ENCODE assay signal across 11 mouse cellular contexts in the genomic region with DNA sequence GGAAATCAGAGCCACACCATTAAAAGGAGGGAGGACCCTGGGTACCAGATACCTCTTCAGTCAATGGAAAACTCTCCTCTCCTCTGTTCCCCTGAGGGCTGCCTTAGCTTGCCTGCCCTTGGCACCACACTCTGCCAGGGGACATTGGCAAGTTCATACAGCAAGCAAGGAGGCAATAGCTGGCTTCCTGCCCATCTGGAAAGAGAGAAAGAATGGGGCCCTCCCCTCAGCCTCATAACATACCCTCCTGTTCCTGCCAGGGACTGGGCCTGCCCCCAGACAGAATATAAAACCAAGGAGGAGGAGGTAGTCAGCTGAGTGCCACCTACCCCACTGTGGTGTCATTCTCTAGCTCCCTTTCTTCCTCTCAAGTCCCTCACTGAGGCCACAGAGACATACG. TPM values are rescaled to one million over a fixed set of nuclear protein-coding genes. Genes with fewer than 3 reads are reported as not detected.
A peak's percentile ranks its signal among the peaks of the same experiment; 100 is the strongest.
DNase-seq lines count a peak whose midpoint lies in the region; ATAC-seq lines count a peak whose summit lies in the region.
"Had no signal": no experiment of that assay in that cellular context is flagged by ENCODE, and none has a peak within 500 bp of the region (broad histone marks: within the 10 kb centered on the region; RNA-seq: fewer than 3 reads in every experiment).

No protein-coding gene starts in this region.

- H3K27ac ChIP-seq in hindbrain, embryonic 15.5 days (replicated peaks), result no peak overlapping the region
- no peak overlapping the region for H3K27ac ChIP-seq in hindbrain, embryonic 12.5 days

- peak; percentile 61 to 74 for DNase-seq in cerebellum, postnatal 10 days
- DNase-seq in cerebellum, postnatal 36 days, result no peak
- DNase-seq in urinary bladder, postnatal 14 days (ENCODE audit: low spot score), result peak; percentile 58
- DNase-seq in urinary bladder, adult 18-20 months (ENCODE audit: low spot score in 2 of 2), result no peak
- peak; percentile 28 for DNase-seq in skeletal muscle tissue, adult 2 months (ENCODE audit: low read depth, low spot score)
- DNase-seq in cerebellum, adult 9-11 months, result no peak
- DNase-seq: cerebellum, postnatal 25 days; thymus, postnatal 36 days had no signal

- H3K4me1 ChIP-seq in hindbrain, embryonic 15.5 days (replicated peaks), result peaks cover 15% of the 10 kb centered on the region
- H3K4me1 ChIP-seq in hindbrain, embryonic 12.5 days, result peaks cover 18% of the 10 kb centered on the region

- peaks cover 16% of the 10 kb centered on the region for H3K27me3 ChIP-seq in hindbrain, embryonic 15.5 days
- H3K27me3 ChIP-seq in hindbrain, embryonic 12.5 days, result peaks cover 19% of the 10 kb centered on the region

- H3K4me2 ChIP-seq in hindbrain, embryonic 15.5 days, result no peak overlapping the region
- H3K4me2 ChIP-seq in hindbrain, embryonic 12.5 days (replicated peaks), result no peak overlapping the region

- no peak overlapping the region for H3K4me3 ChIP-seq in hindbrain, embryonic 15.5 days
- no peak overlapping the region for H3K4me3 ChIP-seq in hindbrain, embryonic 12.5 days

- no peaks in the 10 kb centered on the region for H3K9me3 ChIP-seq in hindbrain, embryonic 15.5 days
- H3K9me3 ChIP-seq in hindbrain, embryonic 12.5 days (replicated peaks), result no peaks in the 10 kb centered on the region

- H3K36me3 ChIP-seq in hindbrain, embryonic 15.5 days, result no peaks in the 10 kb centered on the region
- H3K36me3 ChIP-seq in hindbrain, embryonic 12.5 days, result no peaks in the 10 kb centered on the region

- H3K9ac ChIP-seq in hindbrain, embryonic 15.5 days, result no peak overlapping the region
- no peak overlapping the region for H3K9ac ChIP-seq in hindbrain, embryonic 12.5 days

- 44% methylated on average over 1 of the region's 1 CpGs for WGBS in hindbrain, embryonic 15.5 days
- 96% methylated on average over 1 of the region's 1 CpGs for WGBS in hindbrain, embryonic 12.5 days

- ATAC-seq in hindbrain, embryonic 15.5 days (ENCODE audit: low FRiP score, low read depth), result peak; percentile 53; the same call in 1 of the 2 replicates
- no peak for ATAC-seq in hindbrain, embryonic 12.5 days (ENCODE audit: low FRiP score)

RNA-seq across cellular contexts. Expression of a gene that starts 5.1 kb away (rescaled TPM):
- polyA plus RNA-seq in hindbrain, embryonic 15.5 days (2015; fragmentation: Nextera tagmentation; extraction: Ambion mirVana), result 13.5 and 14.0 TPM in 2 replicates
- 26.1 and 28.3 TPM in 2 replicates for polyA plus RNA-seq in hindbrain, embryonic 12.5 days (2016; fragmentation: Nextera tagmentation; extraction: Ambion mirVana)

RNA-seq across cellular contexts. Expression of a gene that starts 6.2 kb away (rescaled TPM):
- 0.24 and 0.30 TPM in 2 replicates for polyA plus RNA-seq in hindbrain, embryonic 15.5 days (2015; fragmentation: Nextera tagmentation; extraction: Ambion mirVana)
- polyA plus RNA-seq in hindbrain, embryonic 12.5 days (2016; fragmentation: Nextera tagmentation; extraction: Ambion mirVana), result 0.46 and 0.60 TPM in 2 replicates
- polyA plus RNA-seq: liver, embryonic 16.5 days had no signal

RNA-seq across cellular contexts. Expression of a gene that starts 34.7 kb away (rescaled TPM):
- polyA plus RNA-seq in hindbrain, embryonic 15.5 days (2015; fragmentation: Nextera tagmentation; extraction: Ambion mirVana), result 0.05 and 0.12 TPM in 2 replicates
- not detected in 2 replicates for polyA plus RNA-seq in hindbrain, embryonic 12.5 days (2016; fragmentation: Nextera tagmentation; extraction: Ambion mirVana)

Comparison
In these comparisons a context has a peak if more than half of its experiments do, and no peak if none do; other contexts are left out.
1. DNase-seq: peak in cerebellum, postnatal 10 days (2 of 2), urinary bladder, postnatal 14 days (single experiment) and skeletal muscle tissue, adult 2 months (single experiment); none in cerebellum, postnatal 36 days (0 of 2), urinary bladder, adult 18-20 months (0 of 2) and cerebellum, adult 9-11 months (single experiment).